Mouse (Mus musculus) spleen, adult 2 months (tissue): ENCODE measurements around the gene Armc6. TPM values are rescaled to one million over a fixed set of nuclear protein-coding genes. Genes with fewer than 3 reads are reported as not detected.
"Not testable (repeated sequence)": the region's sequence is repeated elsewhere in the genome, so short reads cannot be mapped to it uniquely, and the experiment has no call there.

ENCODE experiments used
- DNase-seq, 2 experiments: peaks; one replicate each; pipeline versions ENCODE4 v3.0.0 to v3.0.0-alpha.2; 2012 to 2021; ENCODE audit warnings: low spot score in 2 of 2, low read depth in 1 of 2
- H3K27ac ChIP-seq: fragments of 200-500 bp; 2 replicates; pipeline ENCODE4 v1.5.1; 2012; ENCODE audit warnings: low read length, inconsistent platforms; ENCODE audit not compliant: insufficient read depth
- H3K27me3 ChIP-seq: fragments of 200-500 bp; 2 replicates; pipeline ENCODE4 v1.6.1; 2012; ENCODE audit warnings: mild to moderate bottlenecking, moderate library complexity, low read length, inconsistent platforms; ENCODE audit not compliant: control insufficient read depth, insufficient read depth
- H3K36me3 ChIP-seq: fragments of 200-500 bp; 2 replicates; pipeline ENCODE4 v1.6.1; 2012; ENCODE audit warnings: mild to moderate bottlenecking, low read length, inconsistent platforms; ENCODE audit not compliant: control insufficient read depth, insufficient read depth
- H3K4me1 ChIP-seq: fragments of 200-500 bp; 2 replicates; pipeline ENCODE4 v1.6.1; 2011; ENCODE audit warnings: inconsistent platforms; ENCODE audit not compliant: control insufficient read depth, insufficient read depth, insufficient read length
- H3K4me3 ChIP-seq: fragments of 200-500 bp; 2 replicates; pipeline ENCODE4 v1.5.1; 2011; ENCODE audit warnings: mild to moderate bottlenecking, inconsistent platforms; ENCODE audit not compliant: insufficient read depth, insufficient read length; ENCODE audit errors: extremely low read depth
- CTCF ChIP-seq: fragments of 200-500 bp; IDR thresholded peaks from 2 replicates; pipeline ENCODE4 v1.5.1; 2011; ENCODE audit warnings: mild to moderate bottlenecking, inconsistent platforms; ENCODE audit not compliant: insufficient read depth, insufficient read length, insufficient replicate concordance; ENCODE audit errors: extremely low read depth
- POLR2A ChIP-seq: fragments of 200-500 bp; IDR thresholded peaks from 2 replicates; pipeline ENCODE4 v1.6.1; 2011; ENCODE audit warnings: low read depth, low read length, inconsistent platforms
- WGBS: fragments of 180-500 bp; shearing (Covaris S2); methylation state at CpG from one replicate; pipeline ENCODE4 v1.1.7; 2018; 5-methylcytosine and 5-hydroxymethylcytosine counted together
- polyA plus RNA-seq: library from polyadenylated mRNA; depleted of rRNA; stranded (reverse); fragments of >200 nt; gene quantifications from 2 replicates; pipeline ENCODE4 v1.2.3, GENCODE M21; 2012

The Armc6 gene
- polyA plus RNA-seq, 1 experiment, result 11.5 TPM

- no peak for DNase-seq
- TF ChIP-seq CTCF (no peak), POLR2A (no peak)
- Histone ChIP-seq H3K27me3 (no peaks in the 10 kb centered on the region), H3K36me3 (no peaks in the 10 kb centered on the region), H3K27ac (no peak overlapping the region), H3K4me3 (no peak overlapping the region), H3K4me1 (no peaks in the 10 kb centered on the region)
- 72% methylated on average over 5 of the region's 5 CpGs for WGBS
These were observed 15.1 kb downstream of the Armc6 start for GRCm38 (mm10) chr8:70219107-70219684.

DNA sequence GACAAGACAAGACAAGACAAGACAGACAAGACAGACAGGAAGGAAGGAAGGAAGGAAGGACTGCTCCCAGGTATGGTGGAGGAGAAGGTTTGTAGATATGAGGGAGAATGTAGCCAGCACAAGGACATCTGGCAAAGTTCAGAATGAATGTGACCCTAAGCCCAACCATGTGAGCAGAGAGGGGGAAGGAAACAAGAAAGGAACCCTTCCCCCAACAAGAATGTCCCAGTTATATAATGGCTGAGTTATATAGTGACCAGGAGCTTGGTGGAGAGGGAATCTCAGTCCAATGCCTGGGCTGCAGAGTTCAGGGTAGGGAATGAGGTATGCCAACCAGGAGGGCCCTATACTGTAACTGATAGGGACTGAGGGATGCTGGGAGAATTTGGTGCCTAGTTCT lies 16.8 kb downstream of the Armc6 start:
- no peak overlapping the region for H3K4me3 ChIP-seq
- no peaks in the 10 kb centered on the region for H3K36me3 ChIP-seq
- TF ChIP-seq CTCF, result no peak
- TF ChIP-seq POLR2A, result no peak
- no peak for DNase-seq
- no peaks in the 10 kb centered on the region for H3K27me3 ChIP-seq
- no peak overlapping the region for H3K27ac ChIP-seq
- no peaks in the 10 kb centered on the region for H3K4me1 ChIP-seq

GRCm38 (mm10) chr8:70216566-70216965 lies 17.7 kb downstream of the Armc6 start:
- no peaks in the 10 kb centered on the region for H3K4me1 ChIP-seq
- DNase-seq, result no peak
- no peak overlapping the region for H3K4me3 ChIP-seq
- H3K27ac ChIP-seq, result no peak overlapping the region
- WGBS, result 86% methylated on average over 1 of the region's 1 CpGs
- no peak for TF ChIP-seq CTCF
- H3K36me3 ChIP-seq, result no peaks in the 10 kb centered on the region
- no peaks in the 10 kb centered on the region for H3K27me3 ChIP-seq

GRCm38 (mm10) chr8:70216161-70216560 lies 18.1 kb downstream of the Armc6 start:
- H3K36me3 ChIP-seq, H3K27ac ChIP-seq, H3K4me1 ChIP-seq, H3K27me3 ChIP-seq, DNase-seq, H3K4me3 ChIP-seq: not testable (repeated sequence)
- 90% methylated on average over 3 of the region's 3 CpGs for WGBS

DNA sequence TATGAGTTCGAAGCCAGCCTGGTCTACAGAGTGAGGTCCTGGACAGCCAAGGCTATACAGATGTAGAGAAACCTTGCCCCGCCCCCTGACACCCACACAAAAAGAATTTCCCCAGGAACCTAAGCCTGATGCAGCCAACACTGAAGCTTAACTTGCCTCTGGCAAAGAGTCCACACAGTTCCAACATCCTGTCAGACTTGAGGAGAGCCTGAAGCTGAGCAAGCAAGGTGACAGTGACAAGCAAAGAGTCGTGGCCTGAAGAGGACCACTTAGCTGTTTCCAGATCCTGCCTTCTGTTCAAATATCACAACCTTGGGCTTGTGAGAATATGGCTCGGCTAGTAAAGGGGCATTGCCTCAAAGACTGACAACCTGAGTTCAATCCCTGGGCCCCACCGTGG lies 19.2 kb downstream of the Armc6 start:
- H3K36me3 ChIP-seq, result no peaks in the 10 kb centered on the region
- H3K27ac ChIP-seq, result no peak overlapping the region
- no peaks in the 10 kb centered on the region for H3K27me3 ChIP-seq
- DNase-seq, result no peak
- TF ChIP-seq CTCF (no peak), POLR2A (no peak)
- H3K4me3 ChIP-seq, result no peak overlapping the region
- 80% methylated on average over 5 of the region's 5 CpGs for whole genome bisulfite sequencing
- H3K4me1 ChIP-seq, result no peaks in the 10 kb centered on the region

DNA sequence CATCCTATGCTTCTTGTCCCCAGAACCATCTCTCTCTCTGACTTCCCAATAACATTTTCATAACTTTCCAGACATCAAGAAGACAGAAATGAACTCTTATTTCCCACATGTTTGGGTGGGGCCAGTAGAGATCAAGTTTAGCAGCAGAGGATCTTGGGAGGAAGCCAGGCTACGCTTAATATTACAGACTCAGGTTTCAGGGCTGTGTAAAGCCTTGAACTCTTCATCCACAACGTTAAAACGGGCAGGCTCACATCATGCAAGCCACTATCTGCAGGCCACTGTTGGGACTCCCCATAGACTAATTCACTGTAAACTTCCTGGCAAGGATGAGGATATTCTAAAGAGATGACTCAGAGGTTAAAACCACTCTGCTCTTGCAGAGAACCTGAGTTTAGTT lies 19.9 kb downstream of the Armc6 start:
- Histone ChIP-seq H3K27ac (no peak overlapping the region), H3K4me1 (no peaks in the 10 kb centered on the region), H3K36me3 (no peaks in the 10 kb centered on the region), H3K27me3 (no peaks in the 10 kb centered on the region), H3K4me3 (no peak overlapping the region)
- DNase-seq, result no peak
- 76% methylated on average over 3 of the region's 3 CpGs for WGBS
- no peak for TF ChIP-seq CTCF
- TF ChIP-seq POLR2A, result no peak

- Histone ChIP-seq H3K27me3 (no peaks in the 10 kb centered on the region), H3K4me3 (peak within 1 kb of the TSS; percentile 69), H3K4me1 (no peaks in the 10 kb centered on the region), H3K36me3 (no peaks in the 10 kb centered on the region), H3K27ac (peak within 1 kb of the TSS; percentile 63)
- under 1% methylated on average over 66 of the region's 66 CpGs for WGBS
- peak; percentile 94 to 99 for DNase-seq
- TF ChIP-seq CTCF, result no peak
- TF ChIP-seq POLR2A, result peak; percentile 71
These were observed 21.9 kb downstream of the Armc6 start, which contains the start of gene Slc25a42 for GRCm38 (mm10) chr8:70212112-70213055. Gene Slc25a42, minus strand, starts transcription at chr8:70212305.
